Mouse (Mus musculus) lung, postnatal 0 days (tissue): Measurements from ENCODE around the gene Asic1.

Source experiments
- CTCF ChIP-seq: IDR thresholded peaks from 2 replicates; pipeline ENCODE4 v1.5.1; 2016; ENCODE audit warnings: antibody characterized with exemption, mild to moderate bottlenecking
- EP300 ChIP-seq: IDR thresholded peaks from 2 replicates; pipeline ENCODE4 v1.6.1; 2016; ENCODE audit warnings: antibody characterized with exemption, mild to moderate bottlenecking, control low read depth

DNA sequence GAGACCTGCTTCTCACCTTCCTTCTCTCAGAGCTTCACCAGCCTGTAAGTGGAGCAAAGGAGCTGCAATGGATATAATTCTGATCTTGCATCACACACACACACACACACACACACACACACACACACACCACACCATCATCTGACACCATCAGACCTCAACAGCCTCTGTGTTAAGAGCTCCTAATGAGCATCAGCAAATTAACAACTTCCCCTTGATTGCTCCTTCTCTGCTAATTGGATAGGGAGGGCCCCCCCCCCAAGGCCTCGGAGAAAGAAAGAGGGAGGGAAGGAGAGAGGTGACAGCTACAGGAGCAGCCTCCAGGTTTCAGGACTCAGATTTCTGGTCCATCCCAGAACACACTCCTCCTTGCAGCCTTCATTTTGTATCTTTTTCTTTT lies 776 bp upstream of the Asic1 start:
- no peak for TF ChIP-seq CTCF
- no peak for TF ChIP-seq EP300
